Mouse (Mus musculus) MEL (cell line): ENCODE measurements around the gene Adamtsl1. TPM values are rescaled to one million over a fixed set of nuclear protein-coding genes. Genes with fewer than 3 reads are reported as not detected.

ENCODE experiments used
- DNase-seq: peaks from one replicate; pipeline ENCODE4 v3.0.0; 2011; ENCODE audit warnings: low read depth, low spot score
- H3K27ac ChIP-seq: 2 replicates; pipeline ENCODE4 v1.5.1; 2012; ENCODE audit warnings: low read depth, mild to moderate bottlenecking, control low read depth, low read length, moderate library complexity; ENCODE audit not compliant: control insufficient read depth
- H3K27me3 ChIP-seq, 2 experiments: fragments of 150-350 bp in 1 of 2; sonication (generic) in 1 of 2; 2 replicates each; pipeline ENCODE4 v1.6.1; 2012; ENCODE audit warnings: low read length in 2 of 2, mild to moderate bottlenecking in 2 of 2, improper control_type of control experiment in 1 of 2, moderate library complexity in 1 of 2; ENCODE audit not compliant: insufficient read depth in 2 of 2, control insufficient read depth in 1 of 2
- H3K36me3 ChIP-seq, 2 experiments: 2 replicates each; pipeline ENCODE4 v1.6.1; 2012 to 2014; ENCODE audit warnings: low read length in 2 of 2, improper control_type of control experiment in 1 of 2, inconsistent platforms in 1 of 2, mild to moderate bottlenecking in 1 of 2; ENCODE audit not compliant: insufficient read depth in 2 of 2, control insufficient read depth in 1 of 2
- H3K4me1 ChIP-seq, 2 experiments: fragments of 150-350 bp in 1 of 2; sonication (generic) in 1 of 2; 2 replicates each; pipeline ENCODE4 v1.6.1; 2012; ENCODE audit warnings: low read length in 2 of 2, improper control_type of control experiment in 1 of 2, mild to moderate bottlenecking in 1 of 2; ENCODE audit not compliant: insufficient read depth in 2 of 2, control insufficient read depth in 1 of 2
- H3K4me3 ChIP-seq, 2 experiments: fragments of 150-350 bp in 1 of 2; sonication (generic) in 1 of 2; 2 replicates each; pipeline ENCODE4 v1.5.1; 2012; ENCODE audit warnings: low read depth in 2 of 2, low read length in 2 of 2, mild to moderate bottlenecking in 2 of 2, moderate library complexity in 2 of 2, control low read depth in 1 of 2, improper control_type of control experiment in 1 of 2; ENCODE audit not compliant: control insufficient read depth in 1 of 2, insufficient read depth in 1 of 2
- H3K79me2 ChIP-seq: 2 replicates; pipeline ENCODE4 v1.6.1; 2012; ENCODE audit warnings: mild to moderate bottlenecking, low read length, moderate library complexity; ENCODE audit not compliant: control insufficient read depth, poor library complexity, insufficient read depth
- H3K9ac ChIP-seq: 2 replicates; pipeline ENCODE4 v1.6.1; 2012; ENCODE audit warnings: low read depth, mild to moderate bottlenecking, control low read depth, low read length, moderate library complexity; ENCODE audit not compliant: control insufficient read depth, poor library complexity, severe bottlenecking
- H3K9me3 ChIP-seq: fragments of 150-350 bp; sonication (generic); replicated peaks from 2 replicates; pipeline ENCODE4 v1.6.1; 2012; ENCODE audit warnings: mild to moderate bottlenecking, low read length, improper control_type of control experiment, moderate library complexity; ENCODE audit not compliant: insufficient read depth
- BHLHE40 ChIP-seq: IDR thresholded peaks from 2 replicates; pipeline ENCODE4 v1.6.1; 2012; ENCODE audit warnings: low read depth, mild to moderate bottlenecking, inconsistent platforms, low read length, improper control_type of control experiment, borderline replicate concordance
- CHD1 ChIP-seq: IDR thresholded peaks from 2 replicates; pipeline ENCODE4 v1.6.1; 2012; ENCODE audit warnings: low read depth, mild to moderate bottlenecking, inconsistent platforms, low read length, improper control_type of control experiment
- E2F4 ChIP-seq: IDR thresholded peaks from 2 replicates; pipeline ENCODE4 v1.6.1; 2011; ENCODE audit warnings: low read depth, low read length, improper control_type of control experiment, borderline replicate concordance
- ELF1 ChIP-seq: IDR thresholded peaks from 2 replicates; pipeline ENCODE4 v1.6.1; 2014; ENCODE audit warnings: low read depth, mild to moderate bottlenecking, inconsistent platforms, low read length, improper control_type of control experiment, moderate library complexity
- EP300 ChIP-seq, 2 experiments: IDR thresholded peaks; 2 replicates each; pipeline ENCODE4 v1.6.1; 2011; ENCODE audit warnings: improper control_type of control experiment in 2 of 2, low read length in 2 of 2, low read depth in 1 of 2, mild to moderate bottlenecking in 1 of 2
- GATA1 ChIP-seq: IDR thresholded peaks from 2 replicates; pipeline ENCODE4 v1.6.1; 2011; ENCODE audit warnings: low read depth, low read length, improper control_type of control experiment
- HCFC1 ChIP-seq: IDR thresholded peaks from 2 replicates; pipeline ENCODE4 v1.6.1; 2012; ENCODE audit warnings: low read depth, mild to moderate bottlenecking, inconsistent platforms, low read length, improper control_type of control experiment, moderate library complexity
- JUND ChIP-seq: IDR thresholded peaks from 2 replicates; pipeline ENCODE4 v1.6.1; 2011; ENCODE audit warnings: low read depth, mild to moderate bottlenecking, improper control_type of control experiment, low read length
- KAT2A ChIP-seq: conservative IDR thresholded peaks from 2 replicates; pipeline ENCODE4 v1.6.1; 2012; ENCODE audit warnings: low read depth, low read length, improper control_type of control experiment, inconsistent platforms
- MAX ChIP-seq: IDR thresholded peaks from 2 replicates; pipeline ENCODE4 v1.6.1; 2011; ENCODE audit warnings: low read length, improper control_type of control experiment
- MAZ ChIP-seq: IDR thresholded peaks from 2 replicates; pipeline ENCODE4 v1.6.1; 2012; ENCODE audit warnings: low read depth, mild to moderate bottlenecking, inconsistent platforms, low read length, improper control_type of control experiment
- MEF2A ChIP-seq: IDR thresholded peaks from 2 replicates; pipeline ENCODE4 v1.6.1; 2014; ENCODE audit warnings: low read depth, mild to moderate bottlenecking, inconsistent platforms, low read length, improper control_type of control experiment; ENCODE audit not compliant: poor library complexity, insufficient replicate concordance, severe bottlenecking; ENCODE audit errors: extremely low read depth
- MXI1 ChIP-seq: IDR thresholded peaks from 2 replicates; pipeline ENCODE4 v1.6.1; 2011; ENCODE audit warnings: mild to moderate bottlenecking, low read depth, low read length, improper control_type of control experiment
- MYB ChIP-seq: IDR thresholded peaks from 2 replicates; pipeline ENCODE4 v1.6.1; 2011; ENCODE audit warnings: mild to moderate bottlenecking, low read depth, low read length, improper control_type of control experiment
- NELFE ChIP-seq: IDR thresholded peaks from 2 replicates; pipeline ENCODE4 v1.6.1; 2011; ENCODE audit warnings: low read depth, low read length, improper control_type of control experiment
- NRF1 ChIP-seq: IDR thresholded peaks from 2 replicates; pipeline ENCODE4 v1.6.1; 2014; ENCODE audit warnings: low read depth, mild to moderate bottlenecking, inconsistent platforms, low read length, improper control_type of control experiment, moderate library complexity; ENCODE audit not compliant: poor library complexity, insufficient read depth, severe bottlenecking
- POLR2A ChIP-seq, 2 experiments: IDR thresholded peaks; 2 replicates each; pipeline ENCODE4 v1.6.1; 2011 to 2012; ENCODE audit warnings: low read length in 2 of 2, mild to moderate bottlenecking in 2 of 2, control low read depth in 1 of 2, improper control_type of control experiment in 1 of 2, low read depth in 1 of 2, moderate library complexity in 1 of 2; ENCODE audit not compliant: control insufficient read depth in 1 of 2, insufficient read depth in 1 of 2, poor library complexity in 1 of 2
- RCOR1 ChIP-seq: IDR thresholded peaks from 2 replicates; pipeline ENCODE4 v1.6.1; 2012; ENCODE audit warnings: low read depth, mild to moderate bottlenecking, inconsistent platforms, low read length, improper control_type of control experiment
- SIN3A ChIP-seq: IDR thresholded peaks from 2 replicates; pipeline ENCODE4 v1.6.1; 2012; ENCODE audit warnings: low read length, improper control_type of control experiment, inconsistent platforms
- SMC3 ChIP-seq: IDR thresholded peaks from 2 replicates; pipeline ENCODE4 v1.6.1; 2011; ENCODE audit warnings: low read depth, low read length, improper control_type of control experiment
- TBP ChIP-seq: IDR thresholded peaks from 2 replicates; pipeline ENCODE4 v1.8.0; 2011; ENCODE audit warnings: low read depth, low read length, improper control_type of control experiment
- TCF12 ChIP-seq: IDR thresholded peaks from 2 replicates; pipeline ENCODE4 v1.6.1; 2014; ENCODE audit warnings: low read depth, mild to moderate bottlenecking, inconsistent platforms, low read length, improper control_type of control experiment, moderate library complexity
- USF1 ChIP-seq: IDR thresholded peaks from 2 replicates; pipeline ENCODE4 v1.6.1; 2014; ENCODE audit warnings: low read depth, mild to moderate bottlenecking, inconsistent platforms, low read length, improper control_type of control experiment, moderate library complexity
- USF2 ChIP-seq, 2 experiments: IDR thresholded peaks; 2 replicates each; pipeline ENCODE4 v1.6.1; 2011 to 2012; ENCODE audit warnings: improper control_type of control experiment in 2 of 2, low read length in 2 of 2, borderline replicate concordance in 1 of 2, inconsistent platforms in 1 of 2, low read depth in 1 of 2, mild to moderate bottlenecking in 1 of 2; ENCODE audit not compliant: insufficient read depth in 1 of 2
- ZKSCAN1 ChIP-seq: IDR thresholded peaks from 2 replicates; pipeline ENCODE4 v1.6.1; 2012; ENCODE audit warnings: low read depth, mild to moderate bottlenecking, inconsistent platforms, low read length, improper control_type of control experiment, moderate library complexity
- polyA plus RNA-seq, 2 experiments: library from polyadenylated mRNA; stranded (reverse) in 1 of 2; unstranded in 1 of 2; fragments of >175 nt in 1 of 2; fragments of >200 nt in 1 of 2; gene quantifications; 2 replicates each; pipeline versions ENCODE4 v1.2.1 to v1.2.4; 2012; ENCODE audit warnings: low replicate concordance in 2 of 2, low read depth in 1 of 2; ENCODE audit not compliant: insufficient read length in 2 of 2, insufficient read depth in 1 of 2, missing spikeins in 1 of 2
- total RNA-seq: library from RNA; depleted of rRNA; stranded (reverse); fragments of 300-350 nt; gene quantifications from 2 replicates; pipeline ENCODE4 v1.2.3, GENCODE M21; 2012

Adamtsl1 gene
- total and polyA plus RNA-seq, 3 experiments: not detected

DNA sequence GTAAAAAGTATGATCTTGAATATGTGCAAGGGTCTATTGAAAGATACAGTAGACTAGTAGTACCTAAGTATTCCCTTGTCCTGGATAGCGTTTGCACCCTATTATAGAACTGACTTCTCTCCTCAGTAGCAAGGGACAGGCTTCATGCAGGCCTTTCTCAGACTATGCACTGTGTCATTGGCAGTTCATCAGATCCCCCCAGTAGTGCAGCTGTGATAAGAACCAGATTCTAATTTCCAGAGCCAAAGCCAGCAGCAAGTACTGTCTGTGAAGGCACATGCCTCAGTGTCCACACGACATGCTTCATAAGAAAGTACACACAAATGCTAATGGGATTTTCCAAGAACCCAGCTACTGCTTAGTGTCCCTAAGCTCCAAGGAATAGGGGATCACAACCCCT lies 563.4 kb downstream of the Adamtsl1 start:
- H3K9me3 ChIP-seq: no peaks in the 10 kb centered on the region
- no peak for DNase-seq
- H3K27ac ChIP-seq: no peak overlapping the region
- H3K79me2 ChIP-seq: no peaks in the 10 kb centered on the region
- H3K4me3 ChIP-seq: no peak overlapping the region
- no peak overlapping the region for H3K9ac ChIP-seq
- H3K4me1 ChIP-seq: no peaks in the 10 kb centered on the region
- H3K27me3 ChIP-seq: no peaks in the 10 kb centered on the region
- no peaks in the 10 kb centered on the region for H3K36me3 ChIP-seq
- TF ChIP-seq MAX (no peak), JUND (no peak), NELFE (no peak), ZKSCAN1 (no peak), ELF1 (no peak), TCF12 (no peak), KAT2A (no peak), BHLHE40 (no peak)

- Histone ChIP-seq H3K79me2 (no peaks in the 10 kb centered on the region), H3K4me3 (no peak overlapping the region), H3K36me3 (no peaks in the 10 kb centered on the region), H3K9me3 (no peaks in the 10 kb centered on the region), H3K27me3 (no peaks in the 10 kb centered on the region), H3K9ac (no peak overlapping the region), H3K4me1 (no peaks in the 10 kb centered on the region), H3K27ac (no peak overlapping the region)
- no peak for DNase-seq
- TF ChIP-seq CHD1: no peak
- TF ChIP-seq NRF1: no peak
- TF ChIP-seq ELF1: no peak
- TF ChIP-seq RCOR1: no peak
- TF ChIP-seq EP300 (IDR thresholded peaks at IDR 0.05; ENCODE audit: low read depth in 1 of 2, low read length in 2 of 2): no peak
- TF ChIP-seq MAX: no peak
- TF ChIP-seq SMC3: no peak
- no peak for TF ChIP-seq TBP
Observed at GRCm38 (mm10) chr4:86077854-86078253, 563.9 kb downstream of the Adamtsl1 start.

DNA sequence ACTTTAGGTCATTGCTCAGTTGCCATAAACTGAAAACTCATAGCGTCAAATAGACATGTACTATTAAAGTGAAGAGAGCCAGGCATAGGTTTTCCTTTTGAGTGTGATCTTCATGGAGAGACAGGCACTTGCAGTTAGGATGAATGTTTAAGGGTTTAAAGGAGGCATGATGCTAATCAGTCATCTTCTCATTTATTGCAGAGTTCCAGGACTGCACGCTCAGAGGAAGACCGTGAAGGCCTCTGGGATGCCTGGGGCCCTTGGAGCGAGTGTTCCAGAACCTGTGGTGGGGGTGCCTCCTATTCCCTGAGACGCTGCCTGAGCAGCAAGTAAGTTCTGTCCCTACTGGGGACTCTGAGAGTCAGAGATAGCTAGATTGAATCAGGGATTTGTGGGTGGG lies 573.5 kb downstream of the Adamtsl1 start:
- Histone ChIP-seq H3K9me3 (no peaks in the 10 kb centered on the region), H3K27ac (no peak overlapping the region), H3K9ac (no peak overlapping the region), H3K4me1 (no peaks in the 10 kb centered on the region), H3K36me3 (no peaks in the 10 kb centered on the region), H3K4me3 (no peak overlapping the region), H3K79me2 (no peaks in the 10 kb centered on the region), H3K27me3 (no peaks in the 10 kb centered on the region)
- no peak for DNase-seq
- TF ChIP-seq MAX: no peak
- no peak for TF ChIP-seq USF1
- TF ChIP-seq USF2 (IDR thresholded peaks at IDR 0.05; ENCODE audit: borderline replicate concordance in 1 of 2, insufficient read depth in 1 of 2, low read depth in 1 of 2, low read length in 2 of 2): no peak
- no peak for TF ChIP-seq EP300 (IDR thresholded peaks at IDR 0.05; ENCODE audit: low read depth in 1 of 2, low read length in 2 of 2)
- TF ChIP-seq NRF1: no peak
- no peak for TF ChIP-seq ELF1
- no peak for TF ChIP-seq GATA1
- TF ChIP-seq MYB: no peak
- no peak for TF ChIP-seq MAZ
- TF ChIP-seq SIN3A: no peak
- no peak for TF ChIP-seq E2F4
- TF ChIP-seq BHLHE40: no peak
- TF ChIP-seq HCFC1: no peak
- TF ChIP-seq MXI1: no peak
- TF ChIP-seq MEF2A: no peak
- no peak for TF ChIP-seq POLR2A (IDR thresholded peaks at IDR 0.05; ENCODE audit: control insufficient read depth in 1 of 2, insufficient read depth in 1 of 2, low read depth in 1 of 2, low read length in 2 of 2, poor library complexity in 1 of 2)
